Mouse (Mus musculus): Measurements from ENCODE around the gene Mdp1.

Mdp1 gene

DNA sequence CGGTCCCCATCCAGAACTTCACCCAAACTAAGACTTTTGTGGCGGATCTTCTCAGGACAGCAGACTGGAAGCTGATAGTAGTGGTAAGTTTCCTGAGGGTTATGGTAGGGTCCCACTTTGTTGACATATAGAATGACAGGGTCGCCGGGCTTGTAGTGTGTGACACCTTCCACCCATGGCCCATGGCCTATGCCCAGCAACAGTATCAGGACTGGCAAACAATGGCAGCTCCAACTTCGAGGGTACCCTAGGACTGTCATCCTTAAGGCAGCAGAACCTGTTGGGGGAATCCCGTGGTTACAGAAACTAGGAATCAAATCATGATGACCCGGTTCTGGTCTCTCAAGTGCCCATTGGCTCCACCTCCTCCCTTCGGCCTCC, 17.6 kb downstream of the Mdp1 start:
- no peak for DNase-seq

DNA sequence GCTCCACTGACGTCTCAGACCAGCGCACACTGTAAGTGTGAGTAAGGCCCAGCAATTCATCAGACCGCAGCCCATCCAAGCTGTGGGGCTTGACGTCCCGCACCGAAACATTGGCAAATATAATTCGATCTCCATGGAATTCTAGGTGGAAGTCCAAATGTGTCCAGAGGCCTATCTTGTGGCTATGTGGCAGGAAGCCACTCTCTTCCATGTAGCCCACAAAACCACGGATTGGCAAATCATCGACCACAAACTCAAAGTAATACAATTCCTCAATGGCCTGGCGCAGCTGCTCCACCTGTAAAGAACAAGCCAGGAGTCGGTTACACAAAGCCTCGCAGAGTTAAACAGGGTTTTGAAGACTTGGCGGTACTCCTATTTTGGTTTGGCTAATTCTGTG, 19.0 kb downstream of the Mdp1 start:
- no peak for DNase-seq

DNA sequence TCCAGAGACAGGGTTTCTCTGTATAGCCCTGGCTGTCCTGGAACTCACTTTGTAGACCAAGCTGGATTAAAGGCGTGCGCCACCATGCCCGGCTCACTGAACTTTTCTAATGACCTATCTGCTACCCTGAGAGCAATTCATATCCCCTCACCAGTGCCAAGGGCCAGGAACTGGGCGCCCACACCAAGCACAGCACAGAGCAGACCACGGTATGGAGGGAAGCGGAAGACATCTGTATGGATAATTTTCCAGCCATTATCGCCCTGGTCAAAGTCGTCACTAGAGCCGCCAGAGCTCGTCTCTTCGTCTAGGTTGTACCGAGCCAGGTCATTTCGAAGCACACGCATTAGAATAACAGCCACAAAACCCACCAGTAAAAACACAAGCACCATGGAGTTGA, 19.5 kb downstream of the Mdp1 start:
- DNase-seq, result no peak

DNA sequence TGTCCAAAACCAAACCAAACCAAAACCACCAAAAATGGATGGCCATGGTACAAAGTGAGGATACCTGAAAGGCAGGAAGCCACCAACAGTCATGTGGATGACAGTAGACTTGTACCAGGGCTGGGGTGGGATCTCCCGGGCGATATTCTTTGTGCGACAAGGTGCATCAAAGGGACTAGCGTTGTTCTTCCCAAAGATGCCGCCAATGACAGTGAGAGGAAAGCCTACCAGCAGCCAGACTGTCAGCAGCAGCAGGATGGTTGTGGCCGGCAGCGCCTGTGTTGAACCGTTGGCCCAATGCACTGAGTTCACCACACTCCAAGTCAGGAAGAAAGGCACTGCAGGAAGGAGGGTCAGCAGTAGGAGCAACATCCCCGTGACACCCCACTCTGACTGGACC, 22.5 kb downstream of the Mdp1 start, which contains the start of gene Gm49378:
Gene Gm49378, minus strand, starts transcription at position 101 of the 400 bp plus-strand sequence.
- DNase-seq, result no peak

DNA sequence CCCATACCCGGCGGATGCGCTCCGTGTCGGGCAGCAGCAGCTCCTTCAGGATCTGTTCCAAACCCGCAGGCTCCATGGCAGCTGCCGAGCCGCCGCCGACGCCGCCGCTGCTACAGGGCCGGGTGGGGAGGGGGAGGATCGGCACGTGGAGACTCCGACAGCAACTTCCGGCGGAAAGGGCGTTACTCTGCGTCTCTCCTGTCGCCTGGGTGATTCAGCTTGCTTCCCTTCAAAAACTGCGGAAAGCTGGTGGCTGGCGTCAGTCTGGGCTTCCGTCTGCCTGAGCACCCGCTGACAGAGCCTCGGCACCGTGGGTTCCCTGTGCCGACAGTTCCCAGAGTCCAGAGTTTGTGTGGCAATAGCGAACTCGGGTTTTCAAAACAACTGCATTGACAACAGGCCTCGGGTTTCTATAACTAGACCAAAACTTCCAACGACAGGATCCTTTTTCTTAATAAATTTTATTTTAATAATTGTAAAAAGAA, 24.7 kb downstream of the Mdp1 start, which contains the start of gene Ipo4:
Gene Ipo4, minus strand, starts transcription at position 435 of the 485 bp plus-strand sequence.
- peak; percentile 85 for DNase-seq

DNA sequence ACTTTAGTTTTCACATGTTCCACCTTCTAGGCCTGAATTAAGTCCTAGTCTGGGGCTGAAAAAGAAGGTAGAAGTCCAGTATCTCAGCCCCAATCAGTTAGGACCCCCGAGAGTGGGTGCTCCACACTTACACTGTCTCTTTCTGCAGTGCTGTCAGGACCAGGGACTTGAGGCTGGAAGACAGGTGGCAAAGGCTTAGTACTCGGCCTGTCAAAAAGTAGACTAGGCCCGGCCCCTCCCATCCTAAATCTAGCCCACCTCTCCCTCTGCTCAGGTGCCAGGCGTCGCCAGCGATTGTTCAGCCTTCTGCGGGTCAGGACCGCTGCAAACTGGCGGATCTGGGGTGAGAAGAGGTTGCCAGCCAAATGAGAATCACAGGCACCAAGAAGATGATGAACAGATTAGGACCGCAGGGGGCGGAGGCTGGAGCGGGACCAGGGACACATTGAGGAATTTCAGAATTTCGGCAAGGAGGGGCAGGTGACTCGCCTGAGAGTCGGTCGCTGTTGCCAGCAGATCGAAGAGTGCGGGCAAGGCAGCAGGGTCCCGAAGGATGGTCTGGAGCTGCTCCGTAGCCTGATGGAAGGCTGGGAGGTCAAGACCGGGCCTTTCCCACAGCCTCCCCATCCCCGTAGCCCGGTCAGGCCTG, 25.3 kb downstream of the Mdp1 start:
- DNase-seq, result peak; percentile 25

DNA sequence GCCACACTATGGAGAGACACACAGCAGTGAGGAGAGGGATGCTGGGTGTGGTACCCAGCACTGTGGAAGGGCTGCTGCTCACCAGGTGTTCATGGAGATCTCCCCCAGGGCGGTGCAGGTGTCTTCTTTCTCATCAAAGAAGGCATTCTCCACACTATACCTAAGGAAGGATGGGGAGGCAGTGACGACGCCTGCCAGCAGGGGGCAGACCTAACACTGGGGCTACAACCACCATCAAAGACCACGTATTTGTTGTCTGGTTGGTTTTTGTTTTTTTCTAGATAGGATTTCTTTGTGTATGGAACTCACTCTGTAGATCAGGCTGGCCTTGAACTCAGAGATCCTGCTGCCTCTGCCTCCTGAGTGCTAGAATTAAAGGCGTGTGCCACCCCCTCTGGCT, 31.0 kb downstream of the Mdp1 start:
- peak; percentile 30 for DNase-seq

DNA sequence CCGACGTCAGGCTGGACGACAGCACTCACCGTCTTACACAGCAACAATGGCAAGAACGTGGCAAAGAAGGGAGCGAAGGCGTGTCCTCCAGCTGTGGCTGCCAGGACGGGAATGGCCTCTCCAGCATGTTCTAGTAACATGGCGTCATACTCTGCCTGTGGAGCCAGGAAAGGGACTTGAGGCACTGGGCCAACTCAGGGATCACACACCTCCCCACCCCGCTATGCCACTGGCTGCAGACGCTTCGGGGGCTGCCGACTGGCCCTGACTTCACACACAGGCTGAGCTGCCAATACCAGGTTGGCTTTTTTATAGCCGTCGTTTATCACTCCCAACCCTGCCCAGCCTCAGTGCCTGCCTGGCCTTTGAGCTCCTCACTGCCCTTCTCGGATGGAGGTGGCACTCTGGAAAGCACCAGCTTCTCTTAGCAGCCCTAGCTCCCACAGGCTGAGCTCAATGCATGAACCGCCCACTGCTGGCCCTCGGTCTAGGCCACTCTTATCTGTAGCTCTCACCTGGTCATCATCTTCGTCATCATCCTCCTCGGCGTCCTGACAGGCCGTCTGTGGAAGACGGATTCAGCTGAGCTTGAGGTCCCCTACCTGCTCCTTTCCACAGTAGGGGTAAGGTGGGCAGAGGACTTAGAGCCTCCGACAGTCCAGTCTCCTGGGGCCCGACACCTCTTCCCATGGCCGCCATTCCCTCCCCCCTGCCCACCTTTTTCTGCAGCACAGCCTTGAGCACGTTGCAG, 32.1 kb downstream of the Mdp1 start:
- no peak for DNase-seq

DNA sequence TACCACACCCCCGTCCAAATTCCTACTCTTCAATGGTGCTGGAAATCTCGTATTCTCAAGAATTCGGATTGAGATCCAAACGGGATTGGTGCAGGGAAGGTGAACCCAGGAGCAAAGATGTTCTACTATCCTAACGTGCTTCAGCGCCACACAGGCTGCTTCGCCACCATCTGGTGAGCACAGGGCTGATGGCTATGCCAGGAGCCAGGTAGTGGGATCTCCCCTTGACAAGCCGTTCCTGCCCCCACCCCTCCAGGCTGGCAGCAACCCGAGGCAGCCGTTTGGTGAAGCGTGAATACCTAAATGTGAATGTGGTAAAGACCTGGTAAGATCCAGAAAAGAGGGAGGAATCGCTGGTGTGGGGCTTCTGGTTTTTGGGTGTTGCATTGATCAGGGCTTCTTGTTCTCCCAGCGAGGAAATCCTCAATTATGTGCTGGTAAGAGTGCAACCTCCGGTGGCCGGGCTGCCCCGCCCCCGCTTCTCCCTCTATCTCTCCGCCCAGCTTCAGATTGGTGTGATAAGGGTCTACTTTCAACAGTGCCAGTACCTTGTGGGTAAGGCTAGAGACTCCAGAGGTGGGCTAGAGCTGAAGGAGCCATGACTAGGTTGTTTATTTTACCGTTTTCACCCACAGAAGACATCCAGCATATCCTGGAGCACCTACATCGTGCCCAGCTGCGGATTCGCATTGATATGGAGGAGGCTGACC, 41.7 kb downstream of the Mdp1 start:
- DNase-seq, result no peak

DNA sequence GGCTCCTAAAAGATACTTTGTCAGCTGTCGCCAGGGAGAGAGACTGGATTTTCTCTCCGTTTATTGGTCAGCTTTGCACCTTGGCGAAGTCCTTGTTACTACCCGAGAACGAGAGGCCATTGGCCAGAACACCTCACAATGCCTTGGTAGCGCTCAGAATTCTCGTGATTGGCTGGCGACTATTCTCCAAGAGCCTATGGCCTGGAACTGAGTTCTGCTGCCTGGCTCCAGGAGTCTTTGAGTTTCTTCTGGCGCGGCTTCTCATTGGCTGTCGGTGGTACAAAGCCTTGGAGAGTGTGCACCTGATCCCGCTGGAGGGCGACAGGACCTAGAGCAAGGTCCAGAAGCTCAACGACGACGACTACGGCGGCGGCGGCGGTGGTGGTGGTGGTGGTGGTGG, 42.5 kb downstream of the Mdp1 start, which contains the start of gene Rec8:
Gene Rec8, plus strand, starts transcription at position 216 of the 400 bp plus-strand sequence.
- DNase-seq, result peak; percentile 69

DNA sequence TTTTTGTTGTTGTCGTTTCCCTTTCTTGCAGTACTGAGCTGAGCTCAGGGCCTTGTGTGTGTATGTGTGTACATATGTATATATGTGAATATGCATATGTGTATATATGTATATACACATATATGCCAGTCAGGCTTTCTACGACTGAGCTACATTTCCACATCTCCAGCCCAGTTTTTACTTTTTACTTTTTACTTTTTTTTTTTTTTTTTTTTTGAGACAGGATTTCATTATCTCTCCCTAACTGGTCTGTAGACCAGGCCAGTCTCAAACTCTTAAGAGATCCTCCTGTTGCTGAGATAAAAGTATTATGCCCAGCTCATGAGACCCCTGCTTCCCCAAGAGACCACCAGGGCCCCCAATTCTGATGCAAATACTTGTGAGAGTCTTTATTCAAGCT, 43.5 kb downstream of the Mdp1 start:
- no peak for DNase-seq

DNA sequence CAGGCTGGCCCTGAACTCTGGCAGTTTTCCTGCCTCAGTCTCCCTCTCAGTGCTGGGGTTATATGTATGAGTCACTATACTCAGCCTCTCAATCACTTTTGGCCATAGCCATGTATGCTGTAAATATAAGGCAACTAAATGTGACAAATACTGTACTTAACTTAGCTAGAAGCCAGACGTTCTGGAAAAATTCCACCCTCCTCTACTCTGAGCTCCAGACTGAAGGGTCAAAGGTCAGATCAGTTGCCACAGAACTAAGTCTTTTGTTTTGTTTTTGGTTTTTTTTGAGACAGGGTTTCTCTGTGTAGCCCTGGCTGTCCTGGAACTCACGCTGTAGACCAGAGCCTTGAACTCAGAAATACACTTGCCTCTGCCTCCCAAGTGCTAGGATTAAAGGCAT, 44.4 kb downstream of the Mdp1 start:
- no peak for DNase-seq

DNA sequence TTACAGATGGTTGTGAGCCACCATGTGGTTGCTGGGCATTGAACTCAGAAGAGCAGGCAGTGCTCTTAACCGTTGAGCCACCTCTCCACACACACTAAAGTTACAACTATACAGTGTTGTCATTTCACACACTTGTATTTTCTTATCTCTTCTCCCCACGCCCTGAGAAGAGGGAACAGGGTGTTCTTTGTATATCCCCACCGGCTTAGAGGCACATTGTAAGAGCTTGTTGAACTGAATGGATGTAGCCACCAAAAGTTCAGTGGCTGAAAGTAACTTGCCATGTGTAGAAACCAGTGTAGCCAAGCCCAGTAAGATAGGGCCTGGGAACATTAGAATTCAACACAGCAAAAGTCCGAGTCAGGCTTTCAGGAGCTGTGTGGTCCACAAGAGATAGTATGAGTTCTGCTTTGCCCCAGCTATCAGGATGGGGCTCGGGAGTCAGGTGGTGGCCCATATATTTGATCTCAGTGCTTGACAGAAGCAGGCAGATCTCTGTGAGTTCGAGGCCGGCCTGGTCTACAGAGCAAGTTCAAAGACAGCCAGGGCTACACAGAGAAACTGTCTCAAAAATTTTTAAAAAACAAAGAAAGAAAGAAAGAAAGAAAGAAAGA, 45.6 kb downstream of the Mdp1 start:
- no peak for DNase-seq

DNA sequence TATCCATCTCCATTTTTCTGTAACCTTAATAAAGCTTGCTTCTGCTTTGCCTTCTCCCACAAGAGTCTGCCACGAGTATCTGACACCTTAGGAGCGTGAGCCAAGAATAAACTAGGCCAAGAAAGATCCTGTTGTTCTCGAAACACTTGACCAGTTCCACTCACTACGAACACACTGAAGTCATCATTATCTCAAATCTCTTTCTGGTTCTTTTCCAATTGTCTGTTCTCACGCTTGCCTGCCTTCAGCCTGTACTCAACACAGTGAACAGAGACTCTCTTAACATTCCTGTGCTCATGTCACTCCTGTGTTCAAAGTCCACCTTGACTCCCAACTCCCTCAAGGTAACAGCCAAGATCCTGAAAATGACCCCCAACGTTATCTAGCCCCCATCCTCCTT, 47.0 kb downstream of the Mdp1 start:
- DNase-seq, result no peak

DNA sequence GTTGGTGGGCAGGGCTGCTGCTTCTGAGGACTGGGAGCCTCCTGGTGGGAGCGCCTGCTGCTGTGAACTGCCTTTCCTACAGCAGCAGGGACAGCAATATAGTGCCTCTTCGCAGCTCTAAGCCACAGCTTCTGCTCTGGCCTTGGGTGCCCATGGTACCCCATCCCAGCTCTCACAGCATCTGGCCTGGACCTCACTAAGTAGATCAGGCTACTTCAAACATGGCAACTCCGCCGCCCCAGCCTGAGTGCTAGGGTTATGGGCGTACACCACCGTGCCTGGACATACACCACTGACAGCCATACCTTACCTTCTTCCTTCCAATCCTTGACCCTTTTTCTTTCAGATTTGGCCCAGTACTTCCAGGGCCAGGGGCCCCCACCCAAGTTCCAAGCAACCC, 52.0 kb downstream of the Mdp1 start:
- no peak for DNase-seq
